Mouse (Mus musculus) right cerebral cortex, adult 2 months (tissue): ENCODE measurements around the gene Eif4ebp2.

Experiments used
- DNase-seq, 2 experiments: peaks; one replicate each; pipeline ENCODE4 v3.0.0; 2021 to 2022; ENCODE audit warnings: low spot score in 2 of 2

Gene Eif4ebp2

DNA sequence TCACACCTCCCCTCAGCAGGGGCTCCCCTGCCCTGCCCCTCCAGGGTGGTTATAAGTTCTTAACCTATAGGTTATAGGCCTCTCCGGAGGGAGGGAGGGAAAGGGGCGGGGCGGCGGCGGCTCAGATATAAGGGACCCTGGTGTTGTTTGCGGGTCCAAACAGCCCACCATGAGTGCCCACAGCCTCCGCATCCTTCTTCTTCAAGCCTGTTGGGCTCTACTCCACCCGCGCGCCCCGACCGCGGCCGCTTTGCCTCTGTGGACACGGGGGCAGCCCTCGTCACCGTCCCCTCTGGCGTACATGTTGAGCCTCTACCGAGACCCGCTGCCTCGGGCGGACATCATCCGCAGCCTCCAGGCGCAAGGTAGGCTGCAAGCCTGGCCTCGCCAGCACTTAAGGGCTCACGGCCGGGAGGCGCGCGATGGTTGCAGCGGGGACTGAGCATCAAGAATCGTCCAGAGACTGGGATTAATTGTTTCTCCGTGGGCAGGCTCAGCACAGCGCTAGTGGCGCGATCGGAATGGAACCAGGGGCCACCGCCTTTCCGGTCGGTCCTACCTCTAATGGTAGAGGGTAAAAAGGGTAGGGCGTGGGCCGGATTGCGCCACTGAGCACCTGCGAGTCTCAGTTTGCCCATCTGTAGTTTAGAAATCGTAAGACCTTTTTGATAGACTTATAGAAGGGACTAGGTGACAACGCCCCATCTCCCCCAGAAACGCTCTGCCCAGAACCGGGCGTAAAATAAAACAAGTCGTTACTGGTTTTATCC is 34.1 kb downstream of the Eif4ebp2 start:
- no peak for DNase-seq

DNA sequence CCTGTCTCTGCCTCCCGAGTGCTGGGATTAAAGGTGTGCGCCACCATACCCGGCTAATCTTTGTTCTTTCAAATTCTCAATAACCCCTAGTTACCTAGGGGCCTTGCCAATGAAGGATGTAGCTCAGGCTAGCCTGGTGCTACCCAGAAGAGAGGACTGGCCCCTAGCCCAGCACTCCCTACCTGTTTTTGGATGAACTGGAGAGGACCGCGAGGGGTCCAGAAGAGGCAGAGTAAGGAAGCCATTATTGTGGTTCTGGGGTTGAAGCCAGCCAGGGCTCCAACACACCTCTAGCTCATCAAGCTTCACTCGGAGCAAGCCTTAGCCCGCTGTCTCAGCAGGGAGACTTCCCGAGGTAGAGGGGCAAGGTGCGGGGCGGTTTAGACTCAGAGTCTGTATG is 34.8 kb downstream of the Eif4ebp2 start, which contains the start of gene Nodal:
Gene Nodal, plus strand, starts transcription at position 301 of the 400 bp plus-strand sequence.
- DNase-seq: no peak

DNA sequence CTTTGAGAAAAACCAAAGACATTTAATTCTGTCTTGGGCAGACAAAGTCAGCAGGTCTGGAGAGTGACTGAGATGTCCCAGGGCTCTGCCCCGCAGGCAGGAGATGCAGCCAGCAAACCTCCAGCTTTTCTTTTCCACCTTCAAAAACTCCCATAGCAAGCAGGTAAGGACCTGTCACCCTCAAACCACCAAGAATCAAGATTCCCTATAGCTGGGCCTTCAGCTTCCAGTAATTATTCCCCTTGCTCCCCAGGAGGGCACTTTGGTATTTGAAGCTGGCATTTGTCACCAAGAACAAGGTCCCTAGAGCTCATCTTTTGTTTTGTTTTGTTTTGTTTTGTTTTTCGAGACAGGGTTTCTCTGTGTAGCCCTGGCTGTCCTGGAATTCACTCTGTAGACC is 35.4 kb downstream of the Eif4ebp2 start:
- DNase-seq: no peak

DNA sequence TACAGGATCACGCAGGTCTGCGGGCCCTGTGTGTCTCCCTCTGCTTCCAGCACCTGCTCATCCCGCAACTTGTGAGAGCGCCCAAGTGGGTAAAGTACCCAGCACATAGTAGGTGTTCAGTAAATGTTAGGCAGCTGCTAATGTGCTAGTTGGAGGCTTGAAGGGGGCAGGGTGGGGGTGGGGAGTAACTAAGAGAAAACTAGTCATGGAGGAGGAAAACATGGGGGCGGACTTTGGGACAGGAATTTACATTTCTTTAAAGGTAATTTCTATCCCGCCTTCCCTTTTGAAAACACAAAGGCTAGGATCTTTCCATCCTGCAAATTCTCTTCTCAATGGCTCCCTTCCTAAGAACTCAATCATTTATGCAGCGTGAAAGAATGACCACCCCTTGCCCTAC is 35.9 kb downstream of the Eif4ebp2 start:
- DNase-seq: no peak

DNA sequence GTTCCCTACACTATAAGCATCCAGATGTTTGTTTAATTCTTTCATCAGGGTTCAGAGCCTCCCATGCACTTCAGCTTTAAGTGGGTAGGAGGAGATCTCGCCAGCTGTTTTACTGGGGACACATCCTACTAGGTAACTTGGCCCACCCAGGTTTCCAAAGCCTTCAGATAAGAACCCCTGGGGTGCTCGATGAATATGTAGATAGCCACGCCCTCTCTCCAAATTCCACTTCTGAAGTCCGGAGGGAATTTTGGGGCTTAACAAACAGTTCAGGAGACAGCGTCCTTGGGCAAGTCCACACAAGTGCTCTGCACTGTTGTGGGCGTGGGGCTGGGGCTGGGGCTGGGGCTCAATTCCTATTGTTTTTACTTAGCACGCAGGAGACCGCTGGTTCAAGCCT is 36.6 kb downstream of the Eif4ebp2 start:
- no peak for DNase-seq

DNA sequence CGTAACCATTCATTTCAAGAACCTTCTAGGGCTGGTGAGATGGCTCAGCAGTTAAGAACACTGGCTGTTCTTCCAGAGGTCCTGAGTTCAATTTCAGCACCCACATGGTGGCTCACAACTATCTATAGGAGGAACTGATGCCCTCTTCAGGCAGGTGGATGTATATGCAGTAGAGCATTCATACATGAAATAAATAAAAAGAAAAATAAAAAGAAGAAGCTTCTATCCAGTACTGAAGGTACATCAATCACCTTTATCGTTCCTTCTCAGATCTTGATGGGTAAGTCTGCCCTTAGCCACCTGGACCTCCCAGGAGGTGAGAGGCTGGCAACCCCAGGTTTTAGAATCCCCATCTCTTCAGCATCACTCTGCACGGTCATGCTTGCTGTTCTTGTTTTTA is 37.2 kb downstream of the Eif4ebp2 start:
- no peak for DNase-seq

DNA sequence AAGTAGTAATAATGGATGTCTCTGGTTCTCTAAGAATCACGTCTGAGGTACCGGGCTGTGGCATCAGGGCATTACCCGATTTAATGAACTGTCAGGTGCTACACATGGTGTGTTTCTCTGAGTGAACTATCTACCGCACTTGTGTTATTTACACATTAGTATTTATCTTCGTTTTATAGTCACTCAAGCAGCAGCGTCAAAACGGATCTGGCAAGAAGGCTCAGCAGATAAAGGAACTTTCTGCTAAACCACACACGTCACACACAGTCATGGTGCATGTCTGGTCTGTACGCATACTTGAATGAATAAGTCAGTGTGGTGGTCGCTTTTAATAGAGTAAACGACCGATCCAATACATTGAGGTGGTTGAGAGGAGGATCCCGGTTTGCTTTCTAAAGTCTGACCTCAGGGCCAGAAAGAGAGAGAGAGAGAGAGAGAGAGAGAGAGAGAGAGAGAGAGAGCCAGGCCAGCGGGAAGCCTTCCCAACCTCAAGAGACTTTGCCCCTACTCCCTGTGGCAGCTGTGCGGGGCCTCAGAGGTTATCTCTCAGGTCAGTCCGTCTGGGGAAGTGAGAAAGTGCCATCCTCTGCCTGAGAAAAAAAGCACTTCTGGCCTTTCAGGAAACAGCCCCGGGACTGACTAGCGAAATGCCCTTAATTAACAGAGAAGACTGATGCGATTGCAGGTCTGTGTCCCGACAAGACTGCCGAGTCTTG is 39.4 kb downstream of the Eif4ebp2 start:
- DNase-seq: no peak

DNA sequence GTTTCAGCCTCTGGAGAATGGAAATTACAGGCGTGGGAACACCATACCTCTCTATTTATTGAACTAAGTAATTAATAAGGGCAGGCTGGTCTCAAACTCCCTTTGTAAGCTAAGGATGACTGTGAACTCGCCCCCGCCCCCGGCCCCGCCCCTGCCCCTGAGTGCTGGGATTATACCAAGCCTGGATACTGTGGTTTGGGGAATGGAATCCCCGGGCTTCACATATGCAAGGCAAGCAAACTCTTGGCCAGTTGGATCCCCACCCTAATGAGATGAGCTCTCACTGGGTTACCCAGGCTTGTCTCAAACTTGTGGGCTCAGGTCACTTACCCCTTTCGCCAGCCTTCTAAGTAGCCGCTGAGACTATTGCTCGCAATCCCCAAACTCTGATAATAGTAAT is 42.3 kb downstream of the Eif4ebp2 start:
- no peak for DNase-seq

DNA sequence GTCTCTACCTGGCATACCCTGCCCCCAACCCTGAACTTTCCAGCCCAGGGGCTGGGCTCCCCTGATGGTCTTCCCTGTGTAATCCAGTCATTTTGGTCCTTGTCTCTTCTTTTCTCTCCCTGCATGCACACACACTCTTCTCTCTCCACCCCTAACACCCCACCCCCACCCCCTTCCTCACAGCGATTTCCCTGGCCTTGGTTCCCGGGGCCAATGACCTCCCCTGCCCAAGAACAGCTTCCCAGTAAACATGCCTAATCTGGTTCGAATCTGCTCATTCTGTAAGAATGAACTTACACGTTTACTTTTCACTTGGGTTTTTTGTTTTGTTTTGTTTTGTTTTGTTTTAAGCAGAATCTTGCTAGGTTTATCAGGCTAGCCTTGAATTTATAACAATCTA is 42.7 kb downstream of the Eif4ebp2 start:
- no peak for DNase-seq

DNA sequence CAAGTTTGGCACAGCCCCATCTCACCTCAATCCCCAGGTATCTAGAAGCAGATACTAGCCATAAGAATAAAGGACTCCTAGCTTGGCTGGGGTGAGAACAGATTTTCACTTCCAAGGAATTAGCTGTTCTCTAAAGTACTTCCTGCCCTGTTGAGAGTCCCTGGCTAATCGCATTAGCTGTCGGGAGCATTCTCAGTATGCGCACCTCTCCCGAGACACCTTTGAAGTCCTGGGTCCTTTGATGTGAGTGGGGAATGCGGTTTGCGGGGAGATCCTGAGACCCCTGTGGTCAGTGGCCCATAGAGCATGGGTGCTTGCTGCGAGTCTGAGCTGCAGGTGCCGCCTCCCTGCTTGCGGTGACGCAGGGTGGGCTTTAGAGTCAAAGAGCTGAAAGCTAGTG is 46.5 kb downstream of the Eif4ebp2 start:
- DNase-seq: no peak

DNA sequence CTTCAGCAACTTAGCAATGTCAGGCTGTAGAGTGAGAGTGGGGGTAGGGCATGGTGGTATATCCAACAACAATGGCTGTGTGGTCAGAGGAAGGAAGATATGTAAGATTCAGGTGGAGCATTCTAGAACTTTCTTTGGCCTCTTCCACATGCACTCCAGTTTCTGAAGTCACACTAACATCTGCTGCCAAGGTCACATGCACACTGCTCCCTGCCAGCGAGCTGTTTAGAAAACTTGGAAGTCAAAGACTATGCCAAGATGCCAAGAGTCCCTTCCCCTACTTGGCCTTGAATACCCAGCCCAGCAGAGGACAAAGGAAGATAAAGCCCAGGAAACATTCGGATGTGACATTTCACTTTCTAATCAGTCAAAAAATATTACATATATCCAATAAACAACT is 49.5 kb downstream of the Eif4ebp2 start:
- no peak for DNase-seq

DNA sequence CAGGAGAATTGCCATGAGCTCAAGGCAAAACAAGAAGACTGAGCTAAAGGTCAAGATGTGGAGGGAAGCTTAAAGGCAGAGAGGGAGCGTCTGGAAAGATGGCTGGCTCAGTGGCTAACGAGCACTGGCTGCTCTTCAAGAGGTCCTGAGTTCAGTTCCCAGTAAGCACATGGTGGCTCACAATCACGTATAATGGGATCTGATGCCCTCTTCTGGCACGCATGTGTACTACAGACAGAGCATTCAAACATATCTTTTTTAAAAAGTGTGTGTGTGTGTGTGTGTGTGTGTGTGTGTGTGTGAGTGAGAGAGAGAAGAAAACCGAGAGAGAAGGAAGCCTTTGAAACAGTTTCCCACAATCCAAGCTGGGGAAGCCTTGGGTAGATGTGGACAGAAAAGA is 50.0 kb downstream of the Eif4ebp2 start:
- DNase-seq: no peak

DNA sequence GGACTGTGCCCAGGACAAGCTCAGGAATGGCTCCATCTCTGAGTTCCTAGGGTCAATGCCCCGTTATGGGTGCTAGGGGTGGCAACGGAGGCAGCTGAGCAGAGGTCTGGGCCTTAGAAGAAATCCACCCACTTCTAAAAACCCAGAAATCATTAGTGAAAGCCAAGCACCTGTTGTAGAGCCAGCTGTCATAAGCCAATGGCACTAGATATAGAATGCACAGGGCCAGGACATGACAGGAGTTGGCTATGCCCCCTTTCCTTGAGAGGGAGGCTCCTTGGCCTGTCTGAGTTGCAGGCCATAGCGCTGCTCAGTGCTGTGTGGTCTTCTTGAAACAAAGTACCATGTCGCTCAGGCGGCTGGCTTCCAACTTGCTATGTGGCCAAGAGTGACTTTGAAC is 52.1 kb downstream of the Eif4ebp2 start:
- no peak for DNase-seq

DNA sequence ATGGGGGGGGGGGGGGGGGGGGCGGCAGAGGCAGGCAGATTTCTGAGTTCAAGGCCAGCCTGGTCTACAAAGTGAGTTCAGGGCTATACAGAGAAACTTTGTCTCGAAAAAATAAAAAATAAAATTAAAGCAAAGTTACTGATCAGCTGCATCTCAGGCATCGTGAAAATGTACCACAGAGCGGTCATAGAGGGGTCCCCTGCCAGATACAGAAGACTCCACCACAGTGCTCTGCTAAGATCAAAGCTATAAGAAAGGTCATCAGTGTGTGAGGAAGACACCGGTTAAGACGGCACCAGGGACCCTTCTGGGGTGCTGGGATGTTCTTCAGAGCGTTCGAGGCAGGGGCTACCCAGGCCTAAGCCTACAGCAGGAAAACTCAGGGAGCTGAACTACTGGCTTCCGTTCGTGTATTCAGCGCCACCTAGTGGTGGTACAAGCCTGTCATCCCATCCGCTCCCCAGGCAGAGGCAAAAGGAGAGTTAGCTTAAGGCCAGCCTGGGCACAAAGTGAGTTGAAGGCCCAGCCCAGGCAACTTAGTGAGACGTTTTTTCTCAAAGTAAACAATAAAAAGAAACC is 53.2 kb downstream of the Eif4ebp2 start:
- DNase-seq: peak; percentile 70 to 76

DNA sequence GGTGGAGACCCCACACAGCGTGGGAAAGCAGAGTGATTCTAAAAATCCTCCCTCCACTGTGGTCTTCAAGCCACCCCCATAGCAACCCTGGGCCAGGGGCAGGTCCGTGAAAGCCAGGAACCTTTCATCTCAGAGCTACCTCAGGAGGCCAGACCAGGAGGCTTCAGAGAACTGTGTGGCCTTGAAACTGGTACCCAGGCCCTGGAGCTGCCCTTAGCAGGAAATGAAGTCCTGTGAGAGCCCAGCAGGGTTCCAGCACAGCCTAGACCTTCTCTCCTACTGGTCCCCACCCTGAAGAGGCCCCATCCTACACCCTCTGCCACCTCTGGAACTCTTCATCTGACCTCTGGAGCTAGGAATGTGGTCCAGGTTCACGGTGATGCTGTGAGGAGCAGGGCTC is 54.3 kb downstream of the Eif4ebp2 start:
- DNase-seq: no peak

DNA sequence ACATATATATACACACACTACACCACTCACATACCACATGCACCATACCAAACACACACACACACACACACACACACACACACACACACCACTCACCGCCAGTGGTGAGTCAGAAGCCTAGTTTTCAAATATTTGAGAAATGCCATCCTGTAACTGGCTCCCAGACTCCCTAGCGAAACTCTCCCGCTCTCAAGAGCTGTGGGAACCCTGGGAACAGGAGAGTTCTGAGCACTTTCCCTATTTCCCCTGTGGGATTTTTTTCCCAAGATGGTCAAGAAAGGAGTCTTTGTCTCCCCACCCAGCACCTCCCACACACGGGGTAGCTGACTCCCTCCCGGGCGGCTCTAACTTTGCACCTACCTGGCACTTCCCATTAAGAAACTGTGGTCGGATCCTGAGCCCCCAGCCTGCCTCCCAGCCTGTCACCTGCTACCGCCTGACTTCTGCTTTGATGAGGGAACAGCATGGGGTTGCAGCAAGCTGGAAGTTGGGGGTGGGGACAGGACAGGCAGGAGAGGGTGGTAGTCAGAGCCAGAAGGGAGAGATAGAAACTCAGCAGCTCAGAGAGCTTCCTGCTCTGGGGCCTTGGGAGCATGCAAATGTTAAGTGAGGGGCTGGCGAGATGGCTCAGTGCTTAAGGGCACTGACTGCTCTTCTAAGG is 57.9 kb downstream of the Eif4ebp2 start:
- no peak for DNase-seq

DNA sequence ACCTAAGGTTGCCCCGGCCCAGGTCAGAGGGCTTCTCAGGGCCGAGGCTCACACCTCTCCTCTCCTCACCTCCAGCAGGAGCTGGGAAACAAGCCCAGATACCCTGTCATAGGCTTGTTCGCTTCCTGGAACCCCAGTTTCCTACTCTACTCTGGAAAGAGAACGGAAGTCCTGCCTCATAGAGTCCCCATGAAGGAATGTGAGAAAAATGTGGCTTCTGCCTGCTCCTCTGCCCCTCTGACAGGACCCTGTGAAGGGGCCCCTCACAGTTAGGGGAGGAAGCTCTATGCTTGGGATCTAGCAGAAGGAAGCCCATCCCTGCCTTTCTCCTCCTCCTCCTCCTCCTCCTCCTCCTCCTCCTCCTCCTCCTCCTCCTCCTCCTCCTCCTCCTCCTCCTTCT is 59.9 kb downstream of the Eif4ebp2 start:
- DNase-seq: no peak

DNA sequence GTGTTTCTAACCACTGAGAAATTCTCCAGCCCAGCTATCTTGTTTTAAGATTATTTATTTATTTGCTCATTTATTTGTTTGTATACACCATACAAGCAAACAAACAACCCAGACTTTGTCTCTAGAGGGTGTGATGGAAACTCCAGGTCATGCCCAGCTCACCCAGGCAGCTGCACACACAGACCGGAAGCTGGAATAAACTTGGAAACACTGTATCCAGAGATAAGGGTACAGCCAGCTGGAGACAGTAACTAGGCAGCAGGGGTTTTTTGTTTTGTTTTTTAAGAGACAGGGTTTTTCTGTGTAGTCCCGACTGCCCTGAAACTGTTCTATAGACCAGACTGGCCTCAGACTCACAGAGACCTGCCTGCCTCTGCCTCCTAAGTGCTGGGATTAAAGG is 62.3 kb downstream of the Eif4ebp2 start:
- DNase-seq: no peak

DNA sequence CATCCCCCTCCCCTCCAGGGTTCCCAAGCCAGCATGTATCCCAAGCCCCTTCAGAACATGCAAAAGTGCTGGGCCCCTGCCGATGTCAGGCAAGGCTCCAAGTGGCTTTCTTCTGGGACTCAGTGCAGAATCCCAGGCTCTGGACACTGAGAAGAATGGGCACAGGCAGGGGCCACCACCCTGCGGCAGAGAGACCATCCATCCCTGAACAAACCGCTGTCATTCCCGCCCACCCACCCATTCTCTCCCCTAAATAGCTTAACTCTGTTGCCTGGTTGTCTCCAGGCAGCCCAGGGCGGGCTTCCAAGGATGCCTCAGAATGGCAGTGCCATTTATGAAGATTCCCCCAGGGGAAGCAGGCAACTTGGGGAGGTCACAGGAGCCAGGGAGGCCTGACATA is 63.4 kb downstream of the Eif4ebp2 start:
- DNase-seq: no peak

DNA sequence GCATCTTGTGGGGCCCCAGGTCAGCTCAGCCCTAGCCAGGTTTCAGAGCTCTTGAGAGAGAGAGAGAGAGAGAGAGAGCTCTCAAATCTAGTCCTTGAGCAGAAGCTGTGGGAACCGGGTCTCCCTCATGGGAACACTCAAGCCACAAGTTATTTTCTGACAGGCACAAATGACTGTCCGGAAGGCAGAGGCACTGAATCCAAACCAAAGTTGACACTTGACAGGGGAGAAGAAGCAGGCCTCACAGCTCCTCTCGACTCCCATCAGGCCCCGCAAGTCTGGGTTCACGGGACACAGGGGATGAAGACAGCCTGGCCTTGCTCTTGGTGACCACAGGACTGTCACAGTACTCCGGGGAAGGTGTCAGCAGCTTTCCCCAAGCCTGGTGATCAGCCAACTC is 66.2 kb downstream of the Eif4ebp2 start:
- no peak for DNase-seq

DNA sequence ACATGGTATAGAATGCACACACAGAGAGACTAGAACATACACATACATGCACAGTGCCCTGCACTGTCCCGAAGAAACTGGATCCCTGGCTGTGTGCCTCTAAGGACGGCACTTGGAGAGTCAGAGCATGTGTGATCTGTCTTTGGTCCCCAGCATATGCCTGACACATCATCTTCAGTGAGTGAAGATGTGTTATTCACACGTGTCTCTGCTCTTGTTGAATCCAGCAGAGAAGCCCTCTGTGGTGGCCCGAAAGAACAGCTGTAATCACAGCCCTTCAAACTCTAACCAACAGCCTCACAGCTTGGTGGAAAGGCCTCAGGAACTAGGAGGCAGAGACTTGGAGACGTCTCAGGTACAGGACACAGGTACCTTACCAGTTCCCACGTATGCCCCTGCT is 67.3 kb downstream of the Eif4ebp2 start:
- DNase-seq: no peak

DNA sequence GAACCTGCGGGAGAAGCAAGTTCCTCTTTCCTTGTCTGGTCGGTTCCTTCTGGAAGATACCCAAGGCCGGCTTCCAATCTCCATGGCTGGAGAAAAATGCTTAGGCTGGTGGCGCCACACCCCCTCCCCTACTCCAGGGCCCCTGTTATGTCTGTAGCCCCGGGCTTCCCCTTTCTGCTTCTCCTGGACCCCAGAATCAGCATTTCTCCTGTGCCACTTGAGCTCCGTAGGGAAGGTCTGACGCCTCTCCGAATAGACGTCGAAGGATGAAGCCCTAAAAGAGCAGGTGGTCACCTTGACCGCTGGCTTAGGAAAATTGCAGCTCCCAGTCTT is 68.8 kb downstream of the Eif4ebp2 start:
- DNase-seq: peak in 1 of 2 experiments; percentile 32
